Mouse (Mus musculus): ENCODE results near the gene Unc79.
A peak's percentile ranks its signal among the peaks of the same experiment; 100 is the strongest.

Gene Unc79

DNA sequence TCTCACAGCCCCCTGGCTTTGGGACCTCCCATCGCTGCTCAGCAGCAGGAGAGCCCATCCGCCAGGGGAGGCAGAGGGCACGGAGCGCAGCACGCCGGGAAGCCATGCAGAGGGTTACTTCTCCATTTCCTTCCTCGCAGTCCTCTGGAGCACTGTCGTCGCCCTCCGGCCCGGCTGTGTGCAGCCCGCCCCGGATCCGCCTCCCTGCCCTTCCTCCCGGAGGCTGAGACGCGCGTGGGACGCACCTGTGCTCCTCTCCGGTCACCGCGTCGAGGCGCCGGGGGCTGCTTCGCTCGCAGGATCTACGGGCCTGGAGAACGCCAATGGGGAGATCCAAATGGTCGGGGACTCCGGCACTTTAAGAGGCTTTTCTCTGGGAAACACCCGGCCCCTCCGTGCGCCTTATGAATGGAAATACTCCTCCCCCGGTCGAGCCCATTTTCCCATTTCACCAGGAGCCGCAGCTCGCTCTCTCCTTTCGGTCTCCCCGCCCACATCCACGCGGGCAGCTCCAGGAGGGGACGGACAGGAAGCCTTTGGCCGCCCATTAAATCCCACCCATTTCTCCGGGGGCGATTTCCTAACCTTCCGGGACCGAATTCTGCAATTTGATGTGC, at the start of gene Unc79:
Gene Unc79 (plus strand): TSS at position 82 of the 617 bp plus-strand sequence.
- peak; percentile 79 to 93 for DNase-seq (ENCODE audit: inconsistent age in 2 of 2, low spot score in 1 of 2)

DNA sequence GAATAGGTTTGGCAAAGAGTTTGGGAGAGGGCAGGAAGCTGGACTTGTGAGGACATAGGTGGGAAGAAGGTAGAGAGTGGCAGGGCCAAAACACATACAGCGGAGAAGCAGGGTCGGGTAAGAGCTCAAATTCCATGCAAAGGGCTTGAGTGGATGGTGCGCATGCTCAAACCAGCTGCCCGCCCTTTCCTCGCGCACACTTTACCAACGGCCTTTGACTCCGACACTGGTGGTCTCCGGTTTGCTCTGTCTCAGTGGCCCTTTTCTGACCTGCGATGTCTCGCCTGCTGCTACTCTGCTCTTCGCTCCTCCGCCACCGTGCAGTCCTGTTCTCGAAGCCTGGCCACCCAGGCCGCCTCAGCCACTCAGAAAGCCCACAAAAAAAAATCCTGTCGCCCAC, 49.6 kb upstream of the Unc79 start, which contains the start of gene Cox8c:
Gene Cox8c (plus strand): TSS at position 226 of the 400 bp plus-strand sequence.
- no peak for DNase-seq (ENCODE audit: inconsistent age in 2 of 2, low spot score in 1 of 2)

DNA sequence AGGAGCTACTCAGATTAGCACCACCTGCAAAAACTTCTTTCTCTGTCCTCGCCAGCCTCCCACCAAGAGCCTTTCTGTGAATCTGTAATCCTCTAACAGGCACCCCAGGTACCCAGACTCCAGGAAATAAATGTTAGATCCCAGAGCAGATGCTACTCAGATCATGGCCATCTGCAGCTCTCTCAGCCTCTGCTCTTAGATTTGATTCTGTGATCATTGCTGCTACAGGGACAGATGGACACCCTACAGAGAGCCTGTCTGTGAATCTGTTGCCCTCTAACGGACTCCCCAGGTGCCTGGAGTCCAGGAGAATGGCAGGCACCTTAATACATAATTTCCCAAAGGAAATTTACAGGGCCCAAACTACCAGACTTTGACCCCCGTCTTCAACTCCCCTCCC, 40.5 kb upstream of the Unc79 start:
- no peak for DNase-seq (ENCODE audit: inconsistent age in 2 of 2, low spot score in 1 of 2)

DNA sequence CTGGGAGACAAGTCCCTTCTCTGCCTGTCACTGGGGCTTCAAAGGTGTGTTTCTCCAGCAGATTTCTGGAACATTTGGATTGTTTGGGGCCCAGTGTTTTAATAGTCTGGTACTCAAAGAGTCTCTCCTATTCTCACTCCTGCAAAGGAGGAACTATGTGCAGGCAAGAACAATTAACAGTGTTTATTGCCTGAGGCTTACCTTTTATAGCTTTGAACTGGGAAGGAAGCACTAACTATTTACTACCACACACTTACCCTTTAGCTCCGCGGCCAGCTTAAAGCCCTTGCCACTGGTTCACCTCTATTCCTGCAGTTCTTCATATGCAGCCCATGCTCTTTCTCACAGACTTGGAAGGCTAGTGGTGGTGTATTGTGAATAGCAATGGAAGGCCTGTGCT, 32.6 kb upstream of the Unc79 start:
- no peak for DNase-seq (ENCODE audit: inconsistent age in 2 of 2, low spot score in 1 of 2)

DNA sequence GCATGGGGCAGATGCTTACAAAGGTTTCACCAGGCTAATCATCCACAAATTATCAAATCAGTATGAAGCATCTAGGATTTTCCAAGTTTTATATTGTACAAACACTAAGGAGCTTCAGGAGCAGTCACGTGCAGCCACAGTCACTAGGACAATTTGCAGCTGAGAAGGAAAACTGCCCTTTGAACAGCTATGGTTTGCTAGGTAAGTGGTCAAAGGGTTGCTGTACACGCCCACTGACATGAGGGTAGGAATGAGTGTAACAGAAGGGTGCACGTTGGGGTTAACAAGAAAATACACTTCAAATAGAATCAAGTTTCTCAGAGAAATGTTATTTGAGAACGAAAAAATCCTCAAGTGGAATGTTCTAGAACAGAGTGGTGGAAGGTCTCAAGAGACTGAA, 18.9 kb upstream of the Unc79 start:
- no peak for DNase-seq (ENCODE audit: inconsistent age in 2 of 2, low spot score in 1 of 2)

DNA sequence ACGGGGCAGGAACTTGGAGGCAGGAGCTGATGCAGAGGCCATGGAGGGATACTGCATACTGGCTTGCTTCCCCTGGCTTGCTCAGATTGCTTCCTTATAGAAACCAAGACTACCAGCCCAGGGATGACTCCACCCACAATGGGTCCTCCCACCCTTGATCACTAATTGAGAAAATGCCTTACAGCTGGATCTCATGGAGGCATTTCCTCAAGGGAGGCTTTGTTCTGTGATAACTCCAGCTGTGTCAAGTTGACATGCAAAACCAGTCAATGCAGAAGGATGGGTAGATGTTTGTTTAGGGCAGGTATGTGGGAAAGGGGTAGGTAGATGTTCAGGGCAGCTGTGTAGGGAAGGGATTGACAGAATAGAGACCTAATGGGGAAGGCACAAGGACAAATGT, 18.3 kb upstream of the Unc79 start:
- DNase-seq (ENCODE audit: inconsistent age in 2 of 2, low spot score in 1 of 2) = no peak

DNA sequence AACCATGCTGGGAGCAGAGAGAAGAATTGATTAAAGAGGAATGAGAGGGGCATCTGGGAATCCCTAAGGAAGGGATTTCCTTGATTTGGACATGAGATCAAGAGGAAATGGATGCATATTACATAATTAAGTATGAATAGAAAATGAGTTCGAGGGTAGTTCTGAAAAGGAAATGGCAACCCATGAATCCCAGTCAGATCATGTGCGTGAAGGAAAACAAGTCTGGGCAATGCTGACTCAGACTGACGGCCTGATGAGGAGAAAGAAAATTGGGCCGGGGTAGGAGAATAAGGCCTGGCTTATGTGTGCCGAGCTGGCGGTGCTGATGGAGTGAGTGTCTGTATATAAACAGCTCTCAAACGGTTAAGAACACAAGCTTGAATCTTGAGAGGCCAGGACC, 17.9 kb upstream of the Unc79 start:
- DNase-seq (ENCODE audit: inconsistent age in 2 of 2, low spot score in 1 of 2) = no peak

DNA sequence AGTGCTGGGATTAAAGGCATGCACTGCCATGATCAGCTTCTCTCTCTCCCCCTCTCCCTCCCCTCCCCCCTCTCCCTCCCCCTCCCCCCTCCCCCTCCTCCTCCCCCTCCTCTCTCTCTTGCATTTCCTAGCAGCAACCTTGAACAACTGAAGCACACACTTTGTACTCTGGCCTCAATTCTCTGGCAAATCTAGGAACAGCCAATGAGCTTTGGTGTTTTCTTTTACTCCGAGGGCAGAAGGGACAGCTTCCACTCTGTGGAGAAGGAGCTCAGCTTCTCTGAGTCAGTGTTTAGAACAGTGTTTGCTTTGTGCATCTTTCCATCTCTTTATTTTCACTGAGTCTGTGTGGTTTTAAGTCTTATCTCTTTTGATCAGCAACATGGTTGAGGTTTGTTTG, 12.8 kb upstream of the Unc79 start:
- DNase-seq (ENCODE audit: inconsistent age in 2 of 2, low spot score in 1 of 2) = no peak

DNA sequence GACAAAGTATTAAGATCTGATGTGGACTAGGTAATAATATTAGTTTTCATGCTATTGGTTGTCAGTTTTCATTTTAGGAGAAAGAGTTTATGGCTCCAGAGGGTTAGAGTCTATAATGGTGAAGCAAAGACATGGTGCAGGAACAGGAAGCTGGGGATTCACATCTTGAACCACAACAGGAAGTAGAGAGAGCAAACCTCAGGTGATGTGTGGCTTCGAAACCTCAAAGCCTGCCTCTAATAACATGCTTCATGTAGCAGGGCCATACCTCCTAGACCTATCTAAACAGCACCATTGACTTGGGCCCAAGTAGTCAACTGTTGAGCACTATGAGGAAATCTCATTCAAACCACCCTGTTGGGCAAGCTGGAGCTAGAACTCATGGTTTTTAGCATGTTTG, 3.1 kb upstream of the Unc79 start:
- no peak for DNase-seq (ENCODE audit: inconsistent age in 2 of 2, low spot score in 1 of 2)

DNA sequence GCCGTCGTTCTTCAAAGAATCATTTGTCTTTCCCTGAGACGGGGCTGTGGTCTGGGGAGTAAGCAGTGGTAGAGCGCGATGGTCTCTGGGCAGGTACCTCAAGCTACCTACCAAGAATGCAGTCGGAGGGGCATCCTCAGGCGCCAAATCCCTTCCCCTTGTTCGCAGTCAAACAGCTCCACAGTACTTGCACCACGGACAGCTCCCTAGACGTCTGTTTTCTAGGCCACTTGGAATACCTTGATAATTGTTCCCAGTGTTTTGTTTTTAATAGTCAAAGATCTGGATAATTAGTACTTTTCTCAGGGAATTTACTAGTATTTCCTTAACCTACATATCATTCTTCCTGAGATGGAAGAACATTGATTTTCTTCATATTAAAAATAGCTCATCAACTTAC, 833 bp upstream of the Unc79 start:
- DNase-seq (ENCODE audit: inconsistent age in 2 of 2, low spot score in 1 of 2) = no peak

DNA sequence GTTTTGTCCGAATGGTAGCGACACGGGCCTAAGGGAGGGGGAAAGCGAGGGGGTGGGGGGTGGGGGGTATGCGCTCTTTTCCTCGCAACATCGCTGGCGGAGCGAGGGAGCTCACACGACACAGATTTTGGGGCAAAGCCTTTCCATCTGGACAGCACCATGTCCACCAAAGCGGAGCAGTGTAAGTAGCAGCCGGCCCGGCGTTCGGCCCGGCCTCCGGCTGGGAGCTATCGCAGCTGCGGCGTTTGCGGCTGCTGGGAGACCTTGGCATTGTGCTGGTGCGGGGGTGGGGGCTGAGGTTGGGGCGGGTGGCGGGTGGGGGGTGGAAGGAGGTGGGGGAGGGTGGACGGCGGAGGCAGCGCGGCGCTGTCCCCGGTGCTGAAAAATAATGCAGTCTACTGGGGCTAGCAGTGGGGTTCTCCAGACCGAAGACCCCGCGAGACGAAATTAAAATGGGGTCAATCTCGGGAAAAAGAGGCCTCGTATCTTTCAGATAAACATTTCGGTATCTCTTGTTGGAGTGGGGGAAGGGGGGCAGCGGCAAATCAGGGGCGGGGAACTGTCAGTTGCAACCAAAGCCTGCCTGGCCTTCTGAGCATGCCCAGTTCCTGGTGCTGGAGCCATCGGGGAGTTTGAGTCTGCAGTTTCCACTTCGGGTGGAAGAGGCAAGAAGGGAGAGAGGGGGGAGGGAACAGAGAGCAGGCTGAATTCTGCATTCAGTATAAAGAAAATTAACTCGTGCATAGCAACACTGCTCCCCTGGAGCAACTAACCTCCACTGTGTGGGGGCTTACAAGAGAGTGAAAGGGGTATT, 943 bp downstream of the Unc79 start:
- DNase-seq (ENCODE audit: inconsistent age in 2 of 2, low spot score in 1 of 2) = peak; percentile 45 to 87

DNA sequence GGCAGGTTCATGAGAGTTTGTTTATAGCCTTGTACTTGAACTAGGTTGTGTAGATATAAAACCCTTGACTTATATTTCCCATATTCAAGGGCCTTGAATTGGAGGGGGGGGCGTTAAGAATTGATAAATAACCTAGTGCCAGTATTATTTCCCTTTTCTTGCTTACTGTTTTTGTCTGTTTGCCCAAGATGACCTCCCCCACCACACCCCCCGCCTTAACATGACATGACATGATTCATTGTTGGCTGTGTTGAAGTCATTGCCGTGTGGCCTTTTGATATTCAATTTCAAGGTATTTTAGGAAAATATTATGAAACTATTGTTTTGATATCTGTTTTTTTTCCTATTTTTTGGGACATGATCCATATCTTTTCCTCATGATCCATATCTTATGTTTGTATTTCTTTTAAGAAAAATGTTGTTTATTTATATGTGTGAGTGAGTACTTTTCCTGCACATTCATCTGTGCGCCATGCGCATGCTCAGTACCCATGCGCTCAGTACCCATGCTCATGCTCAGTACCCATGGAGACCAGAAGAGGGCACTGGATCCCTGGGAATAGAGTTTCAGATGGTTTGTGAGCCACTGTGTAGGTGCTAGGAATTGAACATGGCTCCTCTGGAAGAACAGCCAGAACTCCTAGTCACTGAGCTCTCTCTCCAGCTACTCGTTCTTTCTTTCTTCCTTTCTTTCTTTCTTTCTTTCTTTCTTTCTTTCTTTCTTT, 11.6 kb downstream of the Unc79 start:
- DNase-seq (ENCODE audit: inconsistent age in 2 of 2, low spot score in 1 of 2) = peak in 1 of 2 experiments; percentile 83

DNA sequence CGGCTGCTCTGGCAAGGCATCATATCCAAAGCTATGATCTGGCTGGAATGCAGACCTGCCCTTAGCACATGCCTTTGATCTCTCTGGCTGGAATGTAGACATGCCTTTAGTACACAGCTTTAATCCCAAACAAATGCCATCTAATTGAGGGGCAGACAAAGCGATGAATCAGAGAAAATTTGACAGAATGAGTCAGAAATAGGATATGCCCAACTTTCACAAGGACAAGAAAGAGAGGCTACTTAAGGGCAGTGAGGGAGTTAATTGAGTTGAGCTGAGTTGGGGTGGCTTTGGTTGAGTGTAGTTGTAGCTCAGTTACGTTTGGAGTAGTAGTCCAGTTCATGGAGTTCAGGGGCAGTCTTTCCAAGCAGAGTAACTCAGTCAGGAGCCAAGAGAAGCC, 12.4 kb downstream of the Unc79 start:
- DNase-seq (ENCODE audit: inconsistent age in 2 of 2, low spot score in 1 of 2) = peak; percentile 34 to 78

DNA sequence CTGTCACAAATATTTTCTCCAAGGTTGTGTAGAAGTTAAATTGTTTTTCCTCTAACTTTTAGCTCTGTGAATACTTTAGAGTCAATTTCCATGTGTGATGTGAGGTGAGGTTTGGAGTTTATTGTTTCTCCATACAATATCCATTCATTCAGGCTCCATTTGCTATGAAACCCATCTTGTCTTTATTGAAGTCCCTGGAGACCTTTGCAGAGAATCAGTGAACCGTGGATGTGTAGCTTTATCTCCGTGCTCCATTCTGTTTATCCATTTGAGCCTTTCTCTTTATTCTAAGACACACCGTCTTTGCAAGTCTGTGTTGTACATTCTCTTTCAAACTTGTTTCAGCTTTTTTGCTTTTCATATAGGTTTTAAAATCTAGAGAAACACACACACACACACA, 15.8 kb downstream of the Unc79 start:
- DNase-seq (ENCODE audit: inconsistent age in 2 of 2, low spot score in 1 of 2) = no peak

DNA sequence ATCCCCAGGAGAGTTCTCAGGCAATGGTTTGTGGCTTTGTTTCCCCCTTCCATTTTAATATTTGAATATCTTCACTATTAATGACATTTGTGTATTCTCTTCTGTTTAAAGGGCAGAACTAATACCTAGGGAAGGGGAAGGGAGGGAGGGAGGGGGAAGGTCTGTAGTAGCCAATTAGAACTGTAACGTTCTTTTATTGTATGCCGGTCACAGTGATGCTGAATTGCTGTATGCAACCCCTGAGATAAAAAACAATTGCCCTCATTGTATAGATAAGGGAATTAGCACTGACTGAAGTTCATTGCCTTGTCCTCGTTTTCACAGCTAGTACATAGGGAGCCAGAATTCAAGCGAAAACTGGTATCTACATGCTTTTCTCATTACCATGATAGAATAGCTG, 31.9 kb downstream of the Unc79 start:
- no peak for DNase-seq (ENCODE audit: inconsistent age in 2 of 2, low spot score in 1 of 2)

DNA sequence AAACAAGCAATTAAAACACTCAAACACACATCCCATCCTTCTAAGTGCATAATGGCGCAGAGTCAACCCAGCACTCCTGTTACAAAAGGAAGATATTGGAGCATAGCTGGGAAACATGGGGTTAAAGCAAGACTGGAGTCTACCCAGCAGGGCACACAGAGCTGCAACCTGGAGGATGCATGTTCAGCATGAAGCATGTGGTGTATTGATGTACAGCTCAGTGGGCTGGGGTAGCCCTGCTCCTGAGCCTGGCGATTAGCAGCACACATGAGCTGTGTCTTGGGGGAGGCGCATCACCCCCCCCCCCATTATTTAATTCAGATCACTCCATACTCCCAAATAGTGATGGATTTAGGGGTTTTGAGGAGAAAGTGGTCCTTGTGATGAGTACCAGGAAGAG, 32.9 kb downstream of the Unc79 start:
- DNase-seq (ENCODE audit: inconsistent age in 2 of 2, low spot score in 1 of 2) = no peak

DNA sequence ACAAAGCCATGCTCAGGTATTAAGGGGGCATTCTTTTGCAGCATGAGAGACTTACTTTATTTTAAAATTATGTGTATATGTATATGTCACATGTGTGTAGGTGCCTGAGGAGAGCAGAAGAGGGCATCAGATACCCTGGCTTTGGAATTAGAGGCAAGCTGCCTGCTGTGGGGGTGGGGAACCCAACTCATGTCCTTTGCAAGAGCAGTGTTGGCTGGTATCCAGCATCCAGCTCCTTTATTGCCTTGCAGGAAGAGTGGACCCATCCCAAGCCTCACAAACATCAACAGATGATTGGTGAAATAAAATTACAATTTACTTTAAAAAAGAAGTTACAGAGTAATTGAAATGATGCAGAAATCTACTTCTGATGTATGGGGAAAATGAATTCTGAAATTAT, 36.7 kb downstream of the Unc79 start:
- DNase-seq (ENCODE audit: inconsistent age in 2 of 2, low spot score in 1 of 2) = no peak

DNA sequence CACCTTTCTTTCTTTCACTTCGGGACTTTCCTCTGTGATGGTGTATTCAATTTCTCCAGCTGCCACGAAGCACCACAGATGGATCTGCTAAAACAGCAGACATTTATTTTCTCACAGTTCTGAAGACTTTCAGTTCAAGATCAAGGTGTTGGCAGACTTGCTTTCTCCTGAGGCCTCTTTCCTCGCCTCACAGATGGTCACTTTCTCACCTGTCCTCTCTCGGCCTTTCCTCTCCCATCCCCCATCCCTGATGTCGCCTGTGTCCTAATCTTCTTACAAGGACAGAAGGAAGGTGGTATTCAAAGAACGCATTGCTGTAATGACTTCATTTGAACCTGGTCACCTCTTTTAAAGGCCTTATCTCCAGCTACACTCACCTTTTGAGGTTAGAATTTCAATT, 39.1 kb downstream of the Unc79 start:
- DNase-seq (ENCODE audit: inconsistent age in 2 of 2, low spot score in 1 of 2) = no peak

DNA sequence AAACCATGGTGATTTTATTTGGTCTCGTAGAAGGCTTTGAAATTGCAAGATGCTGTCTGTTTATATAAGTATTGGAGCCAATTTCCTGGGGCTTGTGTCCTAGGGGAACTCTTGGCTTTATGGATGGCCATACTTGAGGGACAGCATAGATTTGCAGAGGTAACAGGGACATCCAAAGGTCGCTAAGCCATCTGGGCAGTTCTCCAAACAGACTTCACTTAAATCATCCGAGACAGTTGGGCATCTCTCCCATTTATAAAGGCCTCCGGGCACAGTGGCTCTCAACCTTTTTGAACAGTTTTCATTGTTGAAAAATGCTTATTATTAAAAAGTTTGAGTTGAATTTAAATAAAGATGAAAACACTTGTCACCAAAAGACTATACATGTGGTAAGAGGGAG, 59.8 kb downstream of the Unc79 start:
- peak; percentile 71 to 93 for DNase-seq (ENCODE audit: inconsistent age in 2 of 2, low spot score in 1 of 2)

DNA sequence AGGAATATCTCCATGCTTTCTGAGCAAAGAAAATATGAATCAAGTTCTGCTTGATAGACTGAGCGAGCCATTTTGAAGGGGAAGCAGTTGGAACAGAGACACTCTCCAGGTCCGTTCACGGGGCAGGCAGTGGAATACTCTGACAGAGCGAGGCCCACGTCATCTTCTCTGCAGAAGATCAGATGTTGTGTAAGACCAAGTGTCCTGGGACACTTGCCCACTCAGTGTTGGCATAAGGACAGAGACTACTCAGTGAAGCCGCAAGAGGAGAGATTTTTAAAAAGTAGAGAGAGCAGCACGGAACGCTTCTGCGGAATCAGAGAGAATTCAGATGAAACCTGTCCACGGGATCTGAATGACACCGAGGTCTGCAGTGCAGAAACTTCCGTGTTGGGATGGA, 69.5 kb downstream of the Unc79 start:
- peak; percentile 25 to 70 for DNase-seq (ENCODE audit: inconsistent age in 2 of 2, low spot score in 1 of 2)

DNA sequence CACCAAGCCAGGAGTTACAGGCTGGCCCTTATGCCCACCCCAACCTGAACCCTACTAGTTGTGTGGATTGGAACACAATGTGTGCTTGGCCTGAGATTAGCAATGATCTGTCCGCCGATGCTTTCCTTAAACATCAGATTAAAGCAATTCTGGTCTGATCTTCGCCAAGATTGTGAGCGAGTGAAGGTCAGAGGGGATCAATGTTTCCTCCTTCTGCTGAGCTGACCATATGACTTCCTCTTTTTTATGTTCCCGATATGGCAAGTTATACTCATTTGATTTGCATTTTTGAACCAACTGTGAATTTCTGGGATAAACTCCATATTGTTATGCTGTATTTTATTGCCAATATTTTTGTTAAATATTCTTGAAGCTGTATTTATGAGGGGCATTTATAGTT, 88.0 kb downstream of the Unc79 start:
- no peak for DNase-seq (ENCODE audit: inconsistent age in 2 of 2, low spot score in 1 of 2)

DNA sequence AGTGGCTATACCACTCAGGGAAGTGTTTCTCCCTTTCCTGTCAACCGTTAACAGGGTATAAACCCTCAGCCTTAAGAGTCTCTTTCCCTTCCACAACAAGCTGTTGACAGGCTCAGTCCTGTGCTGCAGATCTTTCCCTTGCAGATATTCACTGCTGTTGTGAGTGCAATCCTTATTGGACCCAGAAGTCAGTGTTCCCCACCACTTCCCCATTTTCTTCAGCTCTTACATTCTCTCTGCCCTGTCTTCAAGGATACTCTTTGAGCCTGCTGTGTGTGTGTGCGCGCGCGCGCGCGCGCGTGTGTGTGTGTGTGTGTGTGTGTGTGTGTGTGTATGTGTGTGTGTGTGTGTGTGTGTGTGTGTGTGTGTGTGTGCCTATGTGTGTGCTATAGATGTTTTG, 90.7 kb downstream of the Unc79 start:
- DNase-seq (ENCODE audit: inconsistent age in 2 of 2, low spot score in 1 of 2) = no peak

Data from adrenal gland, adult (tissue).